Mouse (Mus musculus): ENCODE data around the gene Prpf6.
A peak's percentile ranks its signal among the peaks of the same experiment; 100 is the strongest.

Gene Prpf6

GRCm38 (mm10) chr2:181648926-181649325 lies 57.3 kb downstream of the Prpf6 start:
- peaks cover 3% of the 10 kb centered on the region; the same call in 1 of the 2 replicates for H3K4me1 ChIP-seq (replicated peaks; ENCODE audit: low read depth, low read length)
- no peaks in the 10 kb centered on the region for H3K9me3 ChIP-seq (ENCODE audit: low read length)
- H3K27me3 ChIP-seq (ENCODE audit: insufficient read depth, low read length): no peaks in the 10 kb centered on the region
- TF ChIP-seq NANOG (IDR thresholded peaks at IDR 0.05; ENCODE audit: borderline replicate concordance, low read length): no peak
- no peak for TF ChIP-seq POU5F1 (IDR thresholded peaks at IDR 0.05; ENCODE audit: borderline replicate concordance, low read length)
- TF ChIP-seq CTCF (conservative IDR thresholded peaks at IDR 0.05; ENCODE audit: low read length): no peak
- no peak overlapping the region for H3K4me3 ChIP-seq (replicated peaks; ENCODE audit: low read length)
- H3K36me3 ChIP-seq (ENCODE audit: insufficient read depth, low read length): peaks cover 91% of the 10 kb centered on the region

DNA sequence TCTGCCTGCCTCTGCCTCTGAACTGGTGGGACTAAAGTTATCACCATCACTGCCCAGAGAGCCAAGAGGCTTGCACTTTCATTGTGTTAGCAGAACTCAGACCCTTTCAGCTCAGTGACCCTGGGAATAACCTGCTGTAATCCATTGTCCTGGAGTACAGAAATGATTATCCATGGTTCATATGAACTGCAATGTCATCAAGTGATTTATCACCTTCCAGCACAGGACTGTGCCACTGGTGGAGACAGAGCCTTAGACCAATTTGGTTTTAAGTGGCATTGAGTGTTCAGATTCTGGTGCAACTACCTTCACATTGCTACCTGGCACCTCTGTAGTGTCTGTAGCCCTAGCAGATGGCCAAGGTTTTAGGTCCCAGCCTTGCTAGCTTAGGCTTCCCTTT lies 61.4 kb downstream of the Prpf6 start:
- Histone ChIP-seq H3K4me1 (replicated peaks; ENCODE audit: low read depth, low read length) (peaks cover 22% of the 10 kb centered on the region), H3K9me3 (ENCODE audit: low read length) (no peaks in the 10 kb centered on the region), H3K36me3 (ENCODE audit: insufficient read depth, low read length) (peaks cover 90% of the 10 kb centered on the region), H3K4me3 (replicated peaks; ENCODE audit: low read length) (no peak overlapping the region), H3K27me3 (ENCODE audit: insufficient read depth, low read length) (no peaks in the 10 kb centered on the region)
- TF ChIP-seq NANOG (IDR thresholded peaks at IDR 0.05; ENCODE audit: borderline replicate concordance, low read length) (no peak), CTCF (conservative IDR thresholded peaks at IDR 0.05; ENCODE audit: low read length) (no peak), POU5F1 (IDR thresholded peaks at IDR 0.05; ENCODE audit: borderline replicate concordance, low read length) (no peak)

DNA sequence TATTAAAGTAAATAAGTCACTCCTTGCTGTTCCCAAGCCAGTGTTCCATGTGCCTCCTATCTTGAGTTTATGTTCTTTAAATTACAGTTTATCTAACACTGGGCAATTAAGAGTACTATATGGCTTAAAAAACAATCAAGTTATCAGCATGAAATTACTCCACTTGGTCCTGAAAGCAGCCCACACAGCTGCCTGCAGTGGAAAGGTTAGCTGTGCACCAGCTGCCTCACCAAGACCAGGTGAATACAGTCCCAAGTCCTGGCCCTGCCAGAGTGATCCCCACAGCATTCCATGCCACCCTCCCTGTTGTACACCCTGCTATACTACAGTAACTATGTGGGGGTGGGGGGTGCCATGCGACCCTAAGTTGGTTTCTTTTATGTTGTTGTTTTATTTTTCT lies 61.9 kb downstream of the Prpf6 start:
- no peaks in the 10 kb centered on the region for H3K9me3 ChIP-seq (ENCODE audit: low read length)
- no peak overlapping the region for H3K4me3 ChIP-seq (replicated peaks; ENCODE audit: low read length)
- peaks cover 85% of the 10 kb centered on the region for H3K36me3 ChIP-seq (ENCODE audit: insufficient read depth, low read length)
- no peaks in the 10 kb centered on the region for H3K27me3 ChIP-seq (ENCODE audit: insufficient read depth, low read length)
- TF ChIP-seq NANOG (IDR thresholded peaks at IDR 0.05; ENCODE audit: borderline replicate concordance, low read length) (no peak), POU5F1 (IDR thresholded peaks at IDR 0.05; ENCODE audit: borderline replicate concordance, low read length) (no peak), CTCF (conservative IDR thresholded peaks at IDR 0.05; ENCODE audit: low read length) (no peak)
- peaks cover 27% of the 10 kb centered on the region for H3K4me1 ChIP-seq (replicated peaks; ENCODE audit: low read depth, low read length)

- Histone ChIP-seq H3K4me3 (replicated peaks; ENCODE audit: low read length) (no peak within 1 kb of the TSS), H3K27me3 (ENCODE audit: insufficient read depth, low read length) (no peaks in the 10 kb centered on the region), H3K36me3 (ENCODE audit: insufficient read depth, low read length) (peaks cover 55% of the 10 kb centered on the region), H3K4me1 (replicated peaks; ENCODE audit: low read depth, low read length) (peaks cover 45% of the 10 kb centered on the region), H3K9me3 (ENCODE audit: low read length) (no peaks in the 10 kb centered on the region)
- TF ChIP-seq POU5F1 (IDR thresholded peaks at IDR 0.05; ENCODE audit: borderline replicate concordance, low read length): no peak
- TF ChIP-seq NANOG (IDR thresholded peaks at IDR 0.05; ENCODE audit: borderline replicate concordance, low read length): no peak
- TF ChIP-seq CTCF (conservative IDR thresholded peaks at IDR 0.05; ENCODE audit: low read length): no peak
Measured at GRCm38 (mm10) chr2:181656734-181657133, 65.1 kb downstream of the Prpf6 start, which contains the start of gene Gm29797. TSS of gene Gm29797 (plus strand) at chr2:181657034.

DNA sequence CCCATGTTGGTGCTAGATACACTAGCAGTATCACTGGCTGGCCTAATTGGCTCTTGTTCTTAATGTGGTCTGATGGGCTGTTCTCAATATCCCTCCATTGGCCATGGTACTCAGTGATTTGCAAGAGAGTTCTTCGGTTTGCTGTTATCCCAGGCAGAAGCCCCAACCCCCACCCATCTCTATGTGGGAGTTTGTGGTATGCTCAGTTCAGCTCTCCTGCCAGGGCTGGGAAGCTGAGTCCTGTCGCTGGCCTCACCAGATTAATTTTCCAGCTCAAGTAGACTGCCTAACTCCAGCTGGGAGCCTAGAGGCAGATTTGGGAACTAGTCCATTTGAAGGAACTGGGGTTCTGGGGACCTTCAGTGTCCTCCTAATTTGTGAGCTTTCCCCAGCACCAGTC lies 65.8 kb downstream of the Prpf6 start:
- H3K4me1 ChIP-seq (replicated peaks; ENCODE audit: low read depth, low read length): peaks cover 46% of the 10 kb centered on the region
- H3K27me3 ChIP-seq (ENCODE audit: insufficient read depth, low read length): no peaks in the 10 kb centered on the region
- peaks cover 48% of the 10 kb centered on the region for H3K36me3 ChIP-seq (ENCODE audit: insufficient read depth, low read length)
- H3K4me3 ChIP-seq (replicated peaks; ENCODE audit: low read length): no peak overlapping the region
- TF ChIP-seq POU5F1 (IDR thresholded peaks at IDR 0.05; ENCODE audit: borderline replicate concordance, low read length) (no peak), CTCF (conservative IDR thresholded peaks at IDR 0.05; ENCODE audit: low read length) (no peak), NANOG (IDR thresholded peaks at IDR 0.05; ENCODE audit: borderline replicate concordance, low read length) (no peak)
- H3K9me3 ChIP-seq (ENCODE audit: low read length): no peaks in the 10 kb centered on the region

- Histone ChIP-seq H3K27me3 (ENCODE audit: insufficient read depth, low read length) (no peaks in the 10 kb centered on the region), H3K36me3 (ENCODE audit: insufficient read depth, low read length) (peaks cover 37% of the 10 kb centered on the region), H3K9me3 (ENCODE audit: low read length) (no peaks in the 10 kb centered on the region), H3K4me1 (replicated peaks; ENCODE audit: low read depth, low read length) (peaks cover 56% of the 10 kb centered on the region), H3K4me3 (replicated peaks; ENCODE audit: low read length) (peak overlapping the region; percentile 63)
- TF ChIP-seq CTCF (conservative IDR thresholded peaks at IDR 0.05; ENCODE audit: low read length): no peak
- no peak for TF ChIP-seq NANOG (IDR thresholded peaks at IDR 0.05; ENCODE audit: borderline replicate concordance, low read length)
- TF ChIP-seq POU5F1 (IDR thresholded peaks at IDR 0.05; ENCODE audit: borderline replicate concordance, low read length): no peak
Measured at GRCm38 (mm10) chr2:181658528-181658927, 66.9 kb downstream of the Prpf6 start.

DNA sequence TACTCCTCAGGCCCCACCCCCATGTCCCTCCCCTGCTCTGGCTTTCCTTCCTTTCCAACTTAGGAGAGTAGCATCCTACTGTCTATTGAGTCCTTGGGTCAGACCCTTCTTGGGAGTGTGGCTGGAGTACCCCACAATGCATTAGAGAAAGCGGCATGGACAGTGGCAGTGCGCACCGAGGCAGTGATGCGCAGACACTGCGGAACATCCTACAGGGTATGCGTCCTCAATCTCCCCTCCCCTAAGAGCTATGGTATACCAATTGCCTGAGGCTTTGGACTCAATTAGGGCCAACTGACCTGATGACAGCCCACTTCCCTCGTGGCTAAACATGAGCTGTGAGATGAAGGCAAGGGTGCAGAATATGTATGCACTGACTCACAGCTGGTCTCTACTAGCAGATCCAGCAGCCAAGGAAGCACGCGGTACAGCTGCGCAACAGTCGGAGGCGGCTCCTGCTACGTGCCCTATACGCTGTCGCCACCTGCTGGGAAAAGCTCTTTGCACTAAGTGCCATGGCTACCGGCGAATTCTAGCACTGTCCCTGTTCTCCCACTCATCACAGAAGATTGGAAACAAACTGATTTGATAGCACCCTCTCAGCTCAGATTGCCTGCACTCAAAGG lies 67.4 kb downstream of the Prpf6 start:
- no peaks in the 10 kb centered on the region for H3K27me3 ChIP-seq (ENCODE audit: insufficient read depth, low read length)
- TF ChIP-seq POU5F1 (IDR thresholded peaks at IDR 0.05; ENCODE audit: borderline replicate concordance, low read length) (no peak), CTCF (conservative IDR thresholded peaks at IDR 0.05; ENCODE audit: low read length) (no peak), NANOG (IDR thresholded peaks at IDR 0.05; ENCODE audit: borderline replicate concordance, low read length) (no peak)
- peaks cover 32% of the 10 kb centered on the region for H3K36me3 ChIP-seq (ENCODE audit: insufficient read depth, low read length)
- no peaks in the 10 kb centered on the region for H3K9me3 ChIP-seq (ENCODE audit: low read length)
- H3K4me1 ChIP-seq (replicated peaks; ENCODE audit: low read depth, low read length): peaks cover 60% of the 10 kb centered on the region
- H3K4me3 ChIP-seq (replicated peaks; ENCODE audit: low read length): peak overlapping the region; percentile 63

- Histone ChIP-seq H3K4me1 (replicated peaks; ENCODE audit: low read depth, low read length) (peaks cover 60% of the 10 kb centered on the region), H3K4me3 (replicated peaks; ENCODE audit: low read length) (peak overlapping the region; percentile 63), H3K27me3 (ENCODE audit: insufficient read depth, low read length) (no peaks in the 10 kb centered on the region), H3K9me3 (ENCODE audit: low read length) (no peaks in the 10 kb centered on the region), H3K36me3 (ENCODE audit: insufficient read depth, low read length) (peaks cover 26% of the 10 kb centered on the region)
- TF ChIP-seq CTCF (conservative IDR thresholded peaks at IDR 0.05; ENCODE audit: low read length) (peak; percentile 77), NANOG (IDR thresholded peaks at IDR 0.05; ENCODE audit: borderline replicate concordance, low read length) (no peak), POU5F1 (IDR thresholded peaks at IDR 0.05; ENCODE audit: borderline replicate concordance, low read length) (no peak)
Measured at GRCm38 (mm10) chr2:181659609-181660055, 68.0 kb downstream of the Prpf6 start.
